Mouse (Mus musculus): Measurements from ENCODE around the gene Slc25a36. TPM values are rescaled to one million over a fixed set of nuclear protein-coding genes. Genes with fewer than 3 reads are reported as not detected.

Gene Slc25a36
- polyA plus RNA-seq, 1 experiment from 2014 or later = 60.4 TPM

DNA sequence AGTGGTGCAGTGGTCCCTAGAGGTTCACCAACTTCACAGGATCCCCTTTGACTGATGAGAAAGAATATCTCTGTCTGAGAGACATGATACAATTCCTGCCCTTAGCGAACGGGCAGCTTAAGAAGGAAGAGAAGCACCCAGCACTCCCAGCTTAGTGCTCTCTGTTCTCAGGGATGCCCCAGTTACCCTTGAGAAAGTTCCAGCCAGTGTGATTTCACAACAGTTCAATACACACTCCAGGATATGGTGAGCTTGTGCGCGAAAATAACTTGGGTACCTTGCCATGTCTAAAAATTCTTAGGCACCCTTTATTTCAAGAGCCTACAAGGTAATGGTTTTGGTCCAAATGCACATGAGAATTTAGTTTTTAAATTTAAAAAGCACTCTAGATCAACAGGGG is 24.9 kb upstream of the Slc25a36 start:
- no peak for DNase-seq (ENCODE audit: extremely low spot score, low spot score)
- 88% methylated on average over 4 of the region's 4 CpGs for WGBS
- Histone ChIP-seq H3K27me3 (ENCODE audit: poor library complexity, severe bottlenecking) (no peaks in the 10 kb centered on the region), H3K9me3 (no peaks in the 10 kb centered on the region), H3K36me3 (replicated peaks) (no peaks in the 10 kb centered on the region), H3K27ac (no peak overlapping the region), H3K4me1 (no peaks in the 10 kb centered on the region), H3K4me3 (no peak overlapping the region)

DNA sequence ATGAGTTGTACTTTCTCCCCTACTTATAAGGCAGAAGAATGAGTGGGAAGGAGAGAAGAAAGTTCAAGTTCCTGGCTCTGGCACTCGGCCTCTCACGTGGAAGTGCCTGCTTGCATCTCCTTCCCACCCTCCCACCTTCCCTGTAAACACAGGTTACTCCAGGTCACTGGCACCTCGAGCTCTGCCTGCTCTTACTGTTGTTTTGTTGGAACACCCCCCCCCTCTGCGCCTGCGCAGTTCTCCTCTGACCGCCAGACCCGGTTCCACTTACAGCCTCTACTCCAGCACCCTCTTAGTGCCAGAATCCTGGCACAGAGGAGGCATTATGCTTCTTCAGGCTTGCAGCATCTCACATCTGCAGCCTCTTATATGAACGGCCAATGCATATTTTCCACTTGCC is 22.2 kb upstream of the Slc25a36 start:
- WGBS = 63% methylated on average over 8 of the region's 8 CpGs
- no peaks in the 10 kb centered on the region for H3K27me3 ChIP-seq (ENCODE audit: poor library complexity, severe bottlenecking)
- no peak overlapping the region for H3K4me3 ChIP-seq
- DNase-seq (ENCODE audit: extremely low spot score, low spot score) = no peak
- no peaks in the 10 kb centered on the region for H3K4me1 ChIP-seq
- H3K27ac ChIP-seq = no peak overlapping the region
- no peaks in the 10 kb centered on the region for H3K9me3 ChIP-seq
- no peaks in the 10 kb centered on the region for H3K36me3 ChIP-seq (replicated peaks)

DNA sequence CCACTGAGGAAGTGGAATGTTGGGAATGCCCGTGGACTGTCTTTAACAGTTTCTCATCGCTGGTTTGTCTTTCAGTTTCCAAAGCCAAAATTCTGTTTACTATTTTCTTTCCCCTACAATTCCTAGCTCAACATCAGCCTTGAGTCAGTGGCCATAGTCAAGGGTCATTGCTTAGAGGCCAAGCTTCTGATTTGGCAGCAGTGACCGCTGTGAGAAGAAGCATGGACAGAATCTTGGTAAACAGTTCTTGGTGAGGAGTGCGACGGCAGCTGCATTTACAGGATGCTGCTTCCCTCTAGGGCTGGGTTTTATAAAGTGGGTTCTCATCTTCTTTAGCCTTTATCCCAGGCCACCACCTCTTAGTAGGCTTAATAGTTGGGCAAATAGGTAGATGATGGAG is 19.0 kb upstream of the Slc25a36 start:
- 92% methylated on average over 5 of the region's 5 CpGs for WGBS
- Histone ChIP-seq H3K4me3 (no peak overlapping the region), H3K27ac (no peak overlapping the region), H3K9me3 (no peaks in the 10 kb centered on the region; the same call in 1 of the 2 replicates), H3K36me3 (replicated peaks) (no peaks in the 10 kb centered on the region), H3K4me1 (no peaks in the 10 kb centered on the region), H3K27me3 (ENCODE audit: poor library complexity, severe bottlenecking) (no peaks in the 10 kb centered on the region)
- no peak for DNase-seq (ENCODE audit: extremely low spot score, low spot score)

DNA sequence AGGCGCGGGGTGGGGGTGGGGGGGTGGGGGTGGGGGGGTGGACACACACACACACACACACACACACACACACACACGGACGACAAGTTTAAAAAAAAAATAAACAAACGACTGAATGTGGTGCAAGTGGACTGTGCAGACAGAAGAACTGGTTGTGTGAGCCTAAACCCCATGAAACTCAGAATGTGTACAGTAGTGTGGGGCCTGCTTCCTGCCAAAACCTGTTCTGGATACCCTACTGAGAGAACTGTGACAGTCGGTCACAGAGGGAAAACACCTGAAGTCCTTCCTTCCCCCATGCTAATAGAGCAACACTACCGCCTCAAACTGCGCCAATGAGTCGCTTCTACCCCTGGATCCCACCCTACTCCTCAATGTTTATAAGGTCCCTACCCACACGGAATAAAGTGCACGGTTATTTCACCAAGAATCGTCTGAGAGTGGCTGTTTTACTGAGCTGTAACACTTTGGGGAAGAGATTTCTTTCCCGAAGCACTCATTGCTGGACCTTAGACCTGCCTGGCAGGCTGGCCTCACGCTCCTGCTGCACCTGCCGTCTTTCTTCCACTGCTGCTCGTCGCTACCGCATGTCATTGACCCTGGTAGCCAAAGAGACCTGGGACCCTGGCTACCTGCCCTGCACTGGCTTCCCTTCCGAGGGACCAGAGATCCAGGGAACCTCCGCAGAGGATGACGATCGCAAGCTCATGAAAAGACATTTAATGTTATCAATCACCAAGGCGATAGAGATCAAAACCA is 13.2 kb upstream of the Slc25a36 start:
- Histone ChIP-seq H3K27me3 (ENCODE audit: poor library complexity, severe bottlenecking) (no peaks in the 10 kb centered on the region), H3K4me1 (no peaks in the 10 kb centered on the region), H3K4me3 (no peak overlapping the region), H3K9me3 (no peaks in the 10 kb centered on the region; the same call in 1 of the 2 replicates), H3K36me3 (replicated peaks) (no peaks in the 10 kb centered on the region), H3K27ac (no peak overlapping the region)
- 72% methylated on average over 23 of the region's 23 CpGs for WGBS
- no peak for DNase-seq (ENCODE audit: extremely low spot score, low spot score)

DNA sequence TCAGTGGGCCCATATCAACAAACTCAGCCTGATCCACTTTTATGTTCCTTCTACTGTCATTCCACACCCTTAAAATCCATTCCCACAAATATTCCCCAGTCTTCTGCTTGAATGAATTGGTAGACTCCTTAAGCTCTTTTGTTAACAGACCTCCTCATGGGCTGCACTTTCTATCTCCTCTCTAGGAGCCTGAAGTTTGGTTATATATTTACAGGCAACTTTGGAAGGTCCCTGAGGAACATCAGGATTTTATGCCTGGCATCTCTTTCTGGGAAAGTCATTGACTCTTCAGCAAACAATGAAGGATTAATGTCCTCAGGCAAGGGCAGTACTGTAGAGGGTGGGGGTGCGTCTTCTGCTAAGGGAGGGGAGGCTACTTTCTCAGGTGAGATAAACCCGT is 10.5 kb upstream of the Slc25a36 start:
- no peaks in the 10 kb centered on the region for H3K9me3 ChIP-seq
- no peaks in the 10 kb centered on the region for H3K27me3 ChIP-seq (ENCODE audit: poor library complexity, severe bottlenecking)
- no peaks in the 10 kb centered on the region for H3K36me3 ChIP-seq (replicated peaks)
- 80% methylated on average over 2 of the region's 2 CpGs for WGBS
- no peaks in the 10 kb centered on the region for H3K4me1 ChIP-seq
- H3K4me3 ChIP-seq = no peak overlapping the region
- DNase-seq (ENCODE audit: extremely low spot score, low spot score) = no peak
- H3K27ac ChIP-seq = no peak overlapping the region

DNA sequence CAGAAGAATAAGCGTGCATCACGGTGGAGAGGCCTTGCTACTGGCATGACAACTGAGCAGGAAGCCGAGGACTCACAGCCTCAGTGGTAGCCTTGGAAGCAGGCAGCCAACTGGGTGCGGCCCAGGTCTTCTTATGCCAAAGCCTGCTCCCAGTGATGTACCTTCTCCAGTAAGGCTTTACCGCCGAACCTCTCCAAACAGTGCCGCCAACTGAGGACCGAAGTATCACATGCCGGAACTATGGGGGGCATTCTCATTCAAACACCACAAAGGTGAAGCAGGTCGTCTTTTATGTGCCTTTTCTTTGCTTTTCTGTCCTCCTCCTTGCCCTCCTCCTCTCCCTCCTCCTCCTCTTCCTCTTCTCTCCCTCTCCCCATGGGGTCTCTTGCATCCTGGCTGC is 3.3 kb upstream of the Slc25a36 start:
- Histone ChIP-seq H3K9me3 (no peaks in the 10 kb centered on the region), H3K36me3 (replicated peaks) (no peaks in the 10 kb centered on the region), H3K4me1 (peaks cover 21% of the 10 kb centered on the region), H3K27me3 (ENCODE audit: poor library complexity, severe bottlenecking) (no peaks in the 10 kb centered on the region), H3K4me3 (no peak overlapping the region), H3K27ac (no peak overlapping the region)
- 88% methylated on average over 10 of the region's 10 CpGs for WGBS
- no peak for DNase-seq (ENCODE audit: extremely low spot score, low spot score)

DNA sequence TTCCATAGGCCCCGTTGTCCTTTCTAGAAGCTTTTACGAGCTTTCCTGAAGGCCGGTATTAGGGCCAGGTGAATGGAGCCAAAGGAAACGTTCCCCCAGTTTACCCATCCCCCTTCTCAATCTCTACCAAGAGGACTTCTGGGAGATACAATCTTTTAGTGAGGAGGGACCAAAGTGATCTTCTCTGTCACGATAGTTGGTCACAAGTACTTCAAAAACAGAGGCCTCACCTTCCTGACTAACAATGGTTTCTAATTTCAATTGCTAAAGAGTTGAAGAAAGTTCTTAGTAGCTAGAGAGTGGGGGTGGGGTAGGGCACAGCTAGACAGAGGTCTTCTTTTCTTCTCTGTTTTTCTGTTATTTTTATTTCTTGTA is 2.6 kb upstream of the Slc25a36 start:
- Histone ChIP-seq H3K27ac (no peak overlapping the region), H3K4me1 (peaks cover 27% of the 10 kb centered on the region), H3K9me3 (no peaks in the 10 kb centered on the region), H3K27me3 (ENCODE audit: poor library complexity, severe bottlenecking) (no peaks in the 10 kb centered on the region), H3K4me3 (no peak overlapping the region), H3K36me3 (replicated peaks) (no peaks in the 10 kb centered on the region)
- WGBS = 42% methylated on average over 5 of the region's 5 CpGs
- no peak for DNase-seq (ENCODE audit: extremely low spot score, low spot score)

DNA sequence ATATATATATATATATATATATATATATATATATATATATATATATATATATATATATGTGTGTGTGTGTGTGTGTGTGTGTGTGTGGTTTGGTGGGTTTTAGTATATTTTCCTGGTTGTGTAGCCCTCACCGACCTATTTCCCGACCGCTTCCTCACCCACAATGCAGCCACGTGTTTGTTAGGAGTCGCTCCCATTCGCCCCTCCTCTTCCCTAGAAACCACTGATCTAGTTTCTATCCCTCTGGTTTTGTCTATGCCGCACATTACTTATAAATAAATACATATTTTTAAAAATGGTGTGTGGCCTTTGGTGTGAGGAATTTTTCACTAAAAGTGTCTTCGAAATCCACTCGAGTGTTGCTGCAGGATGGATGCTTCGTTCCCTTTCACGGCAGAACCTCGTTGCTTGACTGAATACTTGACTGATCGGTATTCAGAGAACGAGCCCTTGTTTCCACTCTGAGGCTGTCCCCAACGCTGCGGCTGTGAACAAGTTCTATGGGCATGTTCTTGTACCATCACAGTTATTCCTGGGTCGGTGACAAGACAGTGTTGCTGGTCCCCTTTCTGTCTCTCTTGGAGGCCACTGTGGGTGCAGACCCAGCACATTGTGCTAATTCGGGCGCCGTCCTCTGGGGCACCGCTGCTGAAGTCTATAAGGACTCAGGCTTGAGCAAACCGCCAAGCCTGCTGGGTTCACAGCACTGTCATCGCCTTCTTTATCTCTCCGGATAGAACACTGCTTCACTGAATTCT is 2.0 kb upstream of the Slc25a36 start:
- no peak for DNase-seq (ENCODE audit: extremely low spot score, low spot score)
- WGBS = 74% methylated on average over 24 of the region's 24 CpGs
- Histone ChIP-seq H3K4me1 (peaks cover 27% of the 10 kb centered on the region), H3K27ac (no peak overlapping the region), H3K4me3 (no peak overlapping the region), H3K36me3 (replicated peaks) (no peaks in the 10 kb centered on the region), H3K27me3 (ENCODE audit: poor library complexity, severe bottlenecking) (no peaks in the 10 kb centered on the region), H3K9me3 (no peaks in the 10 kb centered on the region)

DNA sequence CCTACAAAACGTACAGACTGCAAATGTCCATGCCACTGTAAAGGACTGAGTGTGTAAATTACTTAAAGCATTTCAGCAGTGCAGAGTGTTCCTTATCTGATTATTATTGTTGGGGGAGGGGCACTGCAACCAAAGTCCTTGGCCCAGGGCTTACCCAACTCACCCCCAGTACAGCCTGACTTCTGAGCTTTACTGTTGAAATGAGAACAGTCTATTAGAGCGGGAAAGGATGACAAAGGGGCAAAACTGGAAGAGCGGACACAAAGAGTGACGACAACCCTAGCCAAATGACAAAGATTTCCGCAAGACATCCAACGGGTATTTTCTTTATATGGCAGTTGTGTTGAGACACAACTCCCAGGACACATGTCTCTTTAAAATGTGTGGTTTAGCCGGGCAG is 1.3 kb upstream of the Slc25a36 start:
- H3K4me1 ChIP-seq = peaks cover 27% of the 10 kb centered on the region
- H3K27ac ChIP-seq = no peak overlapping the region
- H3K9me3 ChIP-seq = no peaks in the 10 kb centered on the region
- H3K36me3 ChIP-seq (replicated peaks) = peaks cover 5% of the 10 kb centered on the region
- 87% methylated on average over 7 of the region's 7 CpGs for WGBS
- no peak for DNase-seq (ENCODE audit: extremely low spot score, low spot score)
- H3K4me3 ChIP-seq = no peak overlapping the region
- no peaks in the 10 kb centered on the region for H3K27me3 ChIP-seq (ENCODE audit: poor library complexity, severe bottlenecking)

DNA sequence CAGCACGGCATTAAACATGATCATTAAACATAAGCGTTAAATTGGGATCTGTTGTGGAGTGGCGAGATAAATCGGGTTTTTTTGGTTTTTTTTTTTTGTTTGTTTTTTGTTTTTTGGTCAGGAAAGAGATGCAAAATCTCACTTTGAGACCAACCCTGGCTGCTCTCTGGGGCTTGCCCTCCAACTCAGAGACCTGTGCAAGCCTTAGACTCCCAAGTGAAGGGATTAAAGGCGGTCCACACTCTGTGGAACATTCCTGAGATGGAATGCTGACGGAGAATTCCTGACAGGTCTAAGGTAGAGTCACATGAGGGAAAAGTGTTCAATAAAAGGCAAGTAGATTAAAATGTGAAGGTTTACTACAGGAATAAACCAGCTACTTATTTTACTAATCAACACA is 549 bp upstream of the Slc25a36 start:
- peak; percentile 25 for DNase-seq (ENCODE audit: extremely low spot score, low spot score)
- no peaks in the 10 kb centered on the region for H3K27me3 ChIP-seq (ENCODE audit: poor library complexity, severe bottlenecking)
- H3K4me1 ChIP-seq = peaks cover 27% of the 10 kb centered on the region
- peak overlapping the region; percentile 93 for H3K4me3 ChIP-seq
- peak overlapping the region; percentile 94 for H3K27ac ChIP-seq
- 3% methylated on average over 6 of the region's 6 CpGs for WGBS
- no peaks in the 10 kb centered on the region for H3K9me3 ChIP-seq
- peaks cover 11% of the 10 kb centered on the region for H3K36me3 ChIP-seq (replicated peaks)

DNA sequence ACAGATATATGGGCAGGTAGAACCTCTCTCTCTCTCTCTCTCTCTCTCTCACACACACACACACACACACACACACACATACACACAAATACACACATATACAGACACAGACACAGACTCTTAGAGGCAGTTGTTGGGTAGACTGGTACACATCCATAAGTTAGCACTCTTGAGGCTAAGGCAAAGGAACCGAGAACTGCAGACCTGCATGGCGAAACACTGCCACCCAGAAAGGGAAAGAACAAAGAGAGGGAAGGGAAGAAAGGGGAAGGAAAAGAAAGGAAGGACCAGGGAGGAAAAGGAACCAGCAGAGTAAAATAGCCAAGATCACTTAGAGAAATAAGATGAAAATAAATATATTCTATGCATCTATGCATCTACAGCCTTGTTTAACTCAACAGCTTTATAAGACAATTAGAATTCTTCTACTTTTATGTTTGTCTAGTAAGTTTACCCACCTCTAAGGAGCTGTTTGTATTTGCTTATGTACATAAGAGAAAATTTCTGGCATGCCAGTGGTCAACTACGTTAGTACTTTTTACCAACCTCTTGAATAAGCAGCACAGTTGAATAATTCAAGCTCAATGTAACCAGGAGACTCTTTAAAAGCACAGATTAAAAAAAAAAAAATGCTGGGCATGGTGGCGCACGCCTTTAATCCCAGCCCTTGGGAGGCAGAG is 4.3 kb downstream of the Slc25a36 start:
- DNase-seq (ENCODE audit: extremely low spot score, low spot score) = no peak
- H3K4me3 ChIP-seq = no peak overlapping the region
- peaks cover 18% of the 10 kb centered on the region for H3K36me3 ChIP-seq (replicated peaks)
- 95% methylated on average over 5 of the region's 5 CpGs for WGBS
- H3K9me3 ChIP-seq = no peaks in the 10 kb centered on the region
- no peaks in the 10 kb centered on the region for H3K27me3 ChIP-seq (ENCODE audit: poor library complexity, severe bottlenecking)
- H3K27ac ChIP-seq = no peak overlapping the region
- H3K4me1 ChIP-seq = peaks cover 17% of the 10 kb centered on the region

DNA sequence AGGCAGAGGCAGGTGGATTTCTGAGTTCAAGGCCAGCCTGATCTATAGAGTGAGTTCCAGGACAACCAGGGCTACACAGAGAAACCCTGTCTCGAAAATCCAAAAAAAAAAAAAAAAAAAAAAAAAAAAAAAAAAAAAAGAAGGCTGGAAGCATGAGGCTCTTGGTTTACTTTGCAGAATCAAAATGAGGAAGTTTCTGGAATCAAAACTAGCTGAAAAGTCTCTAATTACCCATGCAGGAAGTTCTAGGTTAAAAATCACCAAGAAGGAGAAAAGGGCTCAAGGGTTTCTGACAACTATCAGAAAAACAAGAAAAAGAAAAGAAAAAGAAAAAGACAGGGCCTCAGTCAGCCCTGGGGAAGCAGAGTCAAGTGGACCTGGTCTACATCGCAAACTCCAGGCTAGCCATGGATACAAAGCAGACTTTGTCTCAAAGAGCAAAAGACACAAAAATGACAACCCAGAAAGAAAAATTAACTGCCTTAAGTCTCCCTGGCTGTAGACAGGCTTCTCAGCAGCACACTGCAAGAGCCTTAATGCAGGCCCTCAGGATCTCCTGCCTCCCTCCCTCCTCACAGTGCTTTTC is 5.5 kb downstream of the Slc25a36 start:
- Histone ChIP-seq H3K27me3 (ENCODE audit: poor library complexity, severe bottlenecking) (no peaks in the 10 kb centered on the region), H3K36me3 (replicated peaks) (peaks cover 18% of the 10 kb centered on the region), H3K27ac (no peak overlapping the region), H3K4me3 (no peak overlapping the region), H3K4me1 (peaks cover 14% of the 10 kb centered on the region), H3K9me3 (no peaks in the 10 kb centered on the region)
- no peak for DNase-seq (ENCODE audit: extremely low spot score, low spot score)
- 89% methylated on average over 2 of the region's 2 CpGs for WGBS

Measured in forebrain, embryonic 10.5 days (tissue).